Mouse (Mus musculus): ENCODE results near the gene Elk4. TPM values are rescaled to one million over a fixed set of nuclear protein-coding genes. Genes with fewer than 3 reads are reported as not detected.

The Elk4 gene
- polyA plus RNA-seq, 1 experiment from 2014 or later = 22.5 TPM

DNA sequence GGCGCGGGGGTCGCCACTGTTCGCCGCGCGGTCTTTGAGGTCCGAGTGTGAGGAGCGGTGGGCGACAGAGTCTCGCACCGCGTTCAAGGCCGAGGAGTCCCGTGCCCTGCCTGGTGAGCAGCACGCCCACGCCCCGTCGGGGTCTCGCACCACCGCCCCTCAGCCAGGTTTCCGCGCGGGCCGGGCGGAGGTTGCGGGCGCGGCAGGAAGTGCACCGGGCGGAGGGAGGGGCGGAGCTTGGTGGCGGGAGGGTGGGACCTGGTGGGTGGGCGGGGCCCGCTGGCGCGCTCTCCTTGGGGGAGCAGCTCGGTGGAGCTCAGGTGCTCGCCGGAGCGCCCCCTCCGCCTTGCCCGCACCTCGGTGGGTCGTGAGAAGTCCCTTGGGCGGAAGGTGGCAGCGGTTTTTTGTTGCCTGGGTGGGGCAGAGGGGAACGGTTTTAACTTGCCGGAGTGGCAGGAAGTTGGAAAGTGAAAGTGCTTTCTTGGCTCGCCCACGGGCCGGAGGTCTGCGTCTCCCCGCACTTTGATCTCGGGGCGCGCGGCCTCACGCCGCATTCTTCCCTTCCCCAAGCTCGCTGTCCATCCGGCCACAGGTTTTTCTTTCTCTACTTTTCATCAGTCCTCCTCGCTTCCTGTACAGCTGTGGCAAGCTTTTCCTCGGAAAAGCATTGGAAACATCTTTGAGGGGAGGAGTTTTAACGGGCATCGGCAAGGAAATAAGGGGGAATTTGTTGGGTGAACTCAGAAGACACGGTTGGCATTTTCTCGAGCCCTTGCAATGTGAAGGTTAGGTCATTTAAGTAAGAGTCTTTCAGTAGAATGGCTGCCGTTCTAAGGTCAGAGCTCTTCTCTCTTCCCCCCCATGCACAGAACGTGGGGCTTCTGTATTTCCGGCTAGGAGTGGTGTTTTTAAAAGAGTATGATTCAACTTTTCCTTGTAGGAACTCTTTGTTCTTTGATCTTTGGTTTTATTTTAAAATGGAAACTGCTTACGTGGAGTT, 721 bp downstream of the Elk4 start:
- no peaks in the 10 kb centered on the region for H3K27me3 ChIP-seq (ENCODE audit: control insufficient read depth, insufficient read depth, low read depth, low read length)
- peak overlapping the region; percentile 91 for H3K9ac ChIP-seq (ENCODE audit: low read length)
- under 1% methylated on average over 59 of the region's 72 CpGs for WGBS
- peak overlapping the region; percentile 99 for H3K27ac ChIP-seq (ENCODE audit: low read length)
- peak overlapping the region; percentile 64 for H3K4me2 ChIP-seq (ENCODE audit: low read depth, low read length)
- peak overlapping the region; percentile 76 for H3K4me3 ChIP-seq (ENCODE audit: low read length)
- H3K9me3 ChIP-seq (ENCODE audit: control insufficient read depth, low read length) = no peaks in the 10 kb centered on the region
- H3K4me1 ChIP-seq (replicated peaks; ENCODE audit: control insufficient read depth, insufficient read depth, low read length) = peaks cover 20% of the 10 kb centered on the region
- peak; percentile 94 for ATAC-seq (ENCODE audit: low read depth)
- no peaks in the 10 kb centered on the region for H3K36me3 ChIP-seq (ENCODE audit: control insufficient read depth, insufficient read depth, low read length)

DNA sequence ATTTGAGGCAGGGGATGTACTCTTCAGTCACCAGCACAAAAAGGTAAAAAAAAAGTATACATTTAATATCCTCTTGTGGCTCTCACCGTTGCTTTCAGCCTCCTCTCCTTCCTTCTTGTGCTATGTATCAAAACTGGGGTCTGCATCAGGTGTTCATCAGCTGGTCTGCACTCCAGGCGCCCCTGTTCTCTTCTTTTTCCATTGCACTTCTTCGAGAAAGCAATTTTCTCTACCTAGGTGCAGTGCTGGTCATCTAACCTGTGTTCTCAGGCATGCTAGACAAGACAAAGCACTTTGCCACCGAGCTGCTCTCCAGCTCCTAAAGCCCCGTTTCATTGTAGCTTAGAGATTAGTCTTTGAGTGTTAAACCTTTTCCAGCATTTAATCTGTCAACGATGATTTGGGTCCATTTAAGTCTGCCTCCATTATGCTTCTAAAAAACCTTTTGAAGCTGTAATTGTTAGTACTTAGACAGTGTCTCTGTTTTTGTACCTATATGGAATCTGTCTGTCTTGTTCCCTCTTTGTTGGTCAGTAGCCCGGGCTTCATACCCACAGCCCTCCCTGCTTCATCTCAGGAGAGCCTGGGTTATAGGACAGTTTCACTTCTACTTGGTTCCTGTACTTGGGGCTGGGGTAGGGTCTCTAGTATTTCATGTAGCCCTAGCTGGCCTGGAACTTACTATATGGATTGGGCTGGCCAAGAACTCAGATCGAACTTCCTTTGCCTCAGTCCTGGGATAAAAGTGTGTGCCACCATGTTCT, 1.7 kb downstream of the Elk4 start:
- WGBS = 28% methylated on average over 8 of the region's 8 CpGs
- peaks cover 20% of the 10 kb centered on the region for H3K4me1 ChIP-seq (replicated peaks; ENCODE audit: control insufficient read depth, insufficient read depth, low read length)
- no peak for ATAC-seq (ENCODE audit: low read depth)

DNA sequence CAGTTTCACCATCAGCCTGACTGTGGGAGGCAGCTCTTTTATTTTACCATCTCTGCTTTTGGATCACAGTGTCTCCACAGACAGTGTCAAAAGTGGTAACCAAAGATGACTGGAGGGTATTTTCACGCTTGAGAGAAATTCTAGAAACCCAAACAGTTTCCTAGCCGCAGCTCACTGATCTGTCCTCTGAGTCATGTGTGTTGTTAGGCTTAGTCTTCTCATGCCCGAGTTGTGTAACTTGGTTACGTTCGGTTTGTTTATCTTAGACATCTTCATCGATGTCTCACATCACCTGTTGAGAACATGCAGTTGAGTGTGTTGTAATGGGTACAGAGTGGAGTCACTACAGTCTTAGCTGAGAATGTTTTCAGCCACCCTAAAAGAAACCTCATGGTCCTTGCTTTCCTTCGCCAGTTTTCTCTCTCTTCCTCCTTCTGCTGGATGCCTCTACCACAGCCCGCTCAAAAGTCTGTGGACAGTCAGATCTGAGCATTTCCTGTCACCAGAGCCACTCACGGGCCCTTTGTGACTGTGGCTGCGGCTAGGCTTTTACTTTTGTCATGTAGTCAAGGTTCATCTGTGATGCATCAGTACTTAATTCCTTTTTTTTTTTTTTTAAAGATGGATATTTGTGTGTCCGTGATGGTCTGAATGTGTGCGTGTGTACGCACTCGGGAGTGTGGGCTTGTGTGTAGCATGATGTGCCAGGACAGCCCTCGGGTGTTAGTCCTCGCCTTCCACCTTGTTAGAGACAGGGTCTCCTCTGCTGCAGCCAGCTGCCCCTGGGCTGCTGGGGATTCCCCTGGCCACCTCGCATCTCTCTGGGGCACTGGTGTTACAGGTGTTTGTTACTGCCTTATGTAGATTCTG, 3.5 kb downstream of the Elk4 start:
- ATAC-seq (ENCODE audit: low read depth) = no peak

More for the DNA sequence above, 1.7 kb downstream of the Elk4 start:
- H3K27ac ChIP-seq (ENCODE audit: low read length) = peak overlapping the region; percentile 19; the same call in 1 of the 2 replicates
- peak overlapping the region; percentile 76 for H3K4me3 ChIP-seq (ENCODE audit: low read length)
- no peaks in the 10 kb centered on the region for H3K27me3 ChIP-seq (ENCODE audit: control insufficient read depth, insufficient read depth, low read depth, low read length)
- peak overlapping the region; percentile 64 for H3K4me2 ChIP-seq (ENCODE audit: low read depth, low read length)
- peak overlapping the region; percentile 91 for H3K9ac ChIP-seq (ENCODE audit: low read length)
- no peaks in the 10 kb centered on the region for H3K36me3 ChIP-seq (ENCODE audit: control insufficient read depth, insufficient read depth, low read length)
- H3K9me3 ChIP-seq (ENCODE audit: control insufficient read depth, low read length) = no peaks in the 10 kb centered on the region

DNA sequence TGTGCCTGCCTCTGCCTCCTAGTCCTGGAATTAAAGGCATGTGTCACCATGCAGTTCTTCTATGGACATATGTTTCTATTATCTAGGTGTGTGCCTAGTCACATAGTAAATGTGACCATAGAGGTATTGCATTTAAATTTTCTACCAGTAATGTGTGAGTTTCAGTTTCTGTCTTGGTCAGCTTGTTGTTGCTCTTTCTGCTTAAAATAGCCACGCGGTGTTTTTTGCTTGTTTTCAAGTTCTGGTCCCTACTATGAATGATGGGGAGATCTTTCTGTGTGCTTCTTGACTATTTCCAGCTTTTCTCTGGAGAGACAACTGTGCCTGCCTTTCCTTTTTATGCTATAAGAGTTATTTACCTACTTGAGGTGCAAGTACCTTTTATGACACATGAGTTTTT, 4.4 kb downstream of the Elk4 start:
- Histone ChIP-seq H3K9me3 (ENCODE audit: control insufficient read depth, low read length) (no peaks in the 10 kb centered on the region), H3K27me3 (ENCODE audit: control insufficient read depth, insufficient read depth, low read depth, low read length) (no peaks in the 10 kb centered on the region), H3K4me1 (replicated peaks; ENCODE audit: control insufficient read depth, insufficient read depth, low read length) (peaks cover 17% of the 10 kb centered on the region), H3K9ac (ENCODE audit: low read length) (no peak overlapping the region), H3K4me3 (ENCODE audit: low read length) (no peak overlapping the region), H3K36me3 (ENCODE audit: control insufficient read depth, insufficient read depth, low read length) (peaks cover 7% of the 10 kb centered on the region; the same call in 1 of the 2 replicates), H3K4me2 (ENCODE audit: low read depth, low read length) (no peak overlapping the region), H3K27ac (ENCODE audit: low read length) (no peak overlapping the region)
- ATAC-seq (ENCODE audit: low read depth) = no peak
- 79% methylated on average over 2 of the region's 2 CpGs for WGBS

More for the DNA sequence above, 3.5 kb downstream of the Elk4 start:
- WGBS = 72% methylated on average over 17 of the region's 17 CpGs
- Histone ChIP-seq H3K4me1 (replicated peaks; ENCODE audit: control insufficient read depth, insufficient read depth, low read length) (peaks cover 20% of the 10 kb centered on the region), H3K36me3 (ENCODE audit: control insufficient read depth, insufficient read depth, low read length) (peaks cover 7% of the 10 kb centered on the region; the same call in 1 of the 2 replicates), H3K4me3 (ENCODE audit: low read length) (0 out of 2 replicates have a peak overlapping the region, but pooled peaks have one; percentile 1), H3K27ac (ENCODE audit: low read length) (no peak overlapping the region), H3K27me3 (ENCODE audit: control insufficient read depth, insufficient read depth, low read depth, low read length) (no peaks in the 10 kb centered on the region), H3K9ac (ENCODE audit: low read length) (no peak overlapping the region), H3K4me2 (ENCODE audit: low read depth, low read length) (no peak overlapping the region), H3K9me3 (ENCODE audit: control insufficient read depth, low read length) (no peaks in the 10 kb centered on the region)

- peaks cover 13% of the 10 kb centered on the region for H3K36me3 ChIP-seq (ENCODE audit: control insufficient read depth, insufficient read depth, low read length)
- peaks cover 17% of the 10 kb centered on the region for H3K4me1 ChIP-seq (replicated peaks; ENCODE audit: control insufficient read depth, insufficient read depth, low read length)
- ATAC-seq (ENCODE audit: low read depth) = no peak
- no peaks in the 10 kb centered on the region for H3K9me3 ChIP-seq (ENCODE audit: control insufficient read depth, low read length)
- no peak overlapping the region for H3K27ac ChIP-seq (ENCODE audit: low read length)
- H3K4me2 ChIP-seq (ENCODE audit: low read depth, low read length) = no peak overlapping the region
- H3K9ac ChIP-seq (ENCODE audit: low read length) = no peak overlapping the region
- no peaks in the 10 kb centered on the region for H3K27me3 ChIP-seq (ENCODE audit: control insufficient read depth, insufficient read depth, low read depth, low read length)
- no peak overlapping the region for H3K4me3 ChIP-seq (ENCODE audit: low read length)
- 75% methylated on average over 8 of the region's 8 CpGs for WGBS
Measured at GRCm38 (mm10) chr1:132012861-132013260, 5.5 kb downstream of the Elk4 start.

GRCm38 (mm10) chr1:132014800-132015199, 7.4 kb downstream of the Elk4 start:
- WGBS = 92% methylated on average over 1 of the region's 1 CpGs

DNA sequence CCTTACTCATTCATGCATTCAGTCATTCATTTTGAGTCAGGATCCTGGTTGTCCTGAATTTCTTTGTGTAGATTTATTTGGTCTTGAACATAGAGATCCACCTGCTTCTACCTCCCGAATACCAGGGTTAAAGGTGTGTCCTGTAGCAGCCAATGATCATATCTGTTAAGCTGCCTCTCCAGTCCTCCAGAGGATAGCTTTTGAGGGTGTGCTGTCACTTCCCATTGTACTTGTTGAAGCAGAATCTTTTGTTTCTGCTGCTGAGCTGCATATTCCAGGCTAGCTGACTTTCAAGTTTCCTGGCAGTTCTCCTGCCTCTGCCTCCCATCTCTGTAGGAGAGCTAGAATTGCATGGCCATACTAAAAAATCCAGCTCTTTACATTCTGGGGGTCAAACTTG, 9.3 kb downstream of the Elk4 start:
- H3K27me3 ChIP-seq (ENCODE audit: control insufficient read depth, insufficient read depth, low read depth, low read length) = no peaks in the 10 kb centered on the region
- no peaks in the 10 kb centered on the region; the same call in 1 of the 2 replicates for H3K4me1 ChIP-seq (replicated peaks; ENCODE audit: control insufficient read depth, insufficient read depth, low read length)
- peaks cover 44% of the 10 kb centered on the region for H3K36me3 ChIP-seq (ENCODE audit: control insufficient read depth, insufficient read depth, low read length)
- H3K9me3 ChIP-seq (ENCODE audit: control insufficient read depth, low read length) = no peaks in the 10 kb centered on the region
- WGBS = 90% methylated on average over 1 of the region's 1 CpGs
- no peak overlapping the region for H3K4me3 ChIP-seq (ENCODE audit: low read length)
- ATAC-seq (ENCODE audit: low read depth) = no peak
- H3K4me2 ChIP-seq (ENCODE audit: low read depth, low read length) = no peak overlapping the region
- H3K27ac ChIP-seq (ENCODE audit: low read length) = no peak overlapping the region
- no peak overlapping the region for H3K9ac ChIP-seq (ENCODE audit: low read length)

More at GRCm38 (mm10) chr1:132014800-132015199, 7.4 kb downstream of the Elk4 start:
- no peak overlapping the region for H3K4me3 ChIP-seq (ENCODE audit: low read length)
- no peak overlapping the region for H3K9ac ChIP-seq (ENCODE audit: low read length)
- H3K36me3 ChIP-seq (ENCODE audit: control insufficient read depth, insufficient read depth, low read length) = peaks cover 30% of the 10 kb centered on the region
- H3K27me3 ChIP-seq (ENCODE audit: control insufficient read depth, insufficient read depth, low read depth, low read length) = no peaks in the 10 kb centered on the region
- H3K4me2 ChIP-seq (ENCODE audit: low read depth, low read length) = no peak overlapping the region
- no peak for ATAC-seq (ENCODE audit: low read depth)
- no peak overlapping the region for H3K27ac ChIP-seq (ENCODE audit: low read length)
- no peaks in the 10 kb centered on the region for H3K9me3 ChIP-seq (ENCODE audit: control insufficient read depth, low read length)
- peaks cover 7% of the 10 kb centered on the region for H3K4me1 ChIP-seq (replicated peaks; ENCODE audit: control insufficient read depth, insufficient read depth, low read length)

DNA sequence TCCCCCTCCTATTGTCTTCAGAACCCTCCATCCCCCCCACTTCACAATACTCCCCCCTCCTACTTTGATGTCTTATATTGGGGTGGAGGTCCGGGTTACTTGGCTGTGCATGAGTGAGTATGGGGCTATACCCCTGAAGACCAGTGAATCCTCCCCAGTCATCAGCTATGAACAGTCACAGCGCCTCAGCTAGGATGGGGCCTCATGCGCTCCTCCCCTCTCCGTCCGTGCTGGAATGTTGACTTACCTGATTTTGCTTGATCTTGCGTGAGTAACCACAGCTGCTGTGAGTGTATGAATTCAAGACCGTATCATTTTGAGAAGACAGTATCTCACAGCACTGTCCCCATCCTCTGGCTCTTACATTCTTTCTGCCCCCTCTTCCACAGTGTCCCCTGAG, 12.5 kb downstream of the Elk4 start:
- Histone ChIP-seq H3K4me2 (ENCODE audit: low read depth, low read length) (no peak overlapping the region), H3K27me3 (ENCODE audit: control insufficient read depth, insufficient read depth, low read depth, low read length) (no peaks in the 10 kb centered on the region), H3K9me3 (ENCODE audit: control insufficient read depth, low read length) (no peaks in the 10 kb centered on the region), H3K4me1 (replicated peaks; ENCODE audit: control insufficient read depth, insufficient read depth, low read length) (no peaks in the 10 kb centered on the region), H3K4me3 (ENCODE audit: low read length) (no peak overlapping the region), H3K9ac (ENCODE audit: low read length) (no peak overlapping the region), H3K36me3 (ENCODE audit: control insufficient read depth, insufficient read depth, low read length) (peaks cover 58% of the 10 kb centered on the region), H3K27ac (ENCODE audit: low read length) (no peak overlapping the region)
- ATAC-seq (ENCODE audit: low read depth) = no peak
- WGBS = 79% methylated on average over 7 of the region's 7 CpGs

Data from lung, embryonic 16.5 days (tissue).